Comparison of ENCODE assay signal across 1 mouse cellular context in the genomic region with DNA sequence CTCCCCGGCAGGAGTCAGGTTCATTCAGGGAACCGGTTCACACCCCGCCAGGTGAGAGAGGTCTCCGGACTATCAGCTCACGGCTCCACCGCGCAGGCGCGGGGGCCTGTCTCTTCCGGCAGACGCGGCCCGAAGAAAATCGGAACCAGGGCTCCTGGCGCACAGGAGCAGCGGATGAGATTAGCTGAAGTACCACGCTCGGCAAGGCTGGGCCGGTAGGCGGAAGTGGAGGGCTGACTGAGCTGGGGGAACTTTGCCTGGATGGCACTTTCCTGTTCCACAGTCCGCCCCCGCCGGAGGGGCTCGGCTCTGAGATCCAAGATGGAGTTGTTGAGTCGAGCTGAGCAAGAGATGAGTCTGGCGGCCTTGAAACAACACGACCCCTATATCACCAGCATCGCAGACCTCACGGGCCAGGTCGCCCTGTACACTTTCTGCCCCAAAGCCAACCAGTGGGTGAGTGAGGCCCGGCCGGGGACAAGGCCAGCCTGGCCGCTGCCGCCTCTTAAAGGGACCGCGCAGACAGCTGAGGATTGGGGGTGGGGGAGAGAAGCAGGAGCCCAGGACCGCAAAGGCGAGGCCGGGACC.
TF ChIP-seq lines count a peak whose summit lies in the region.

A gene (plus strand): TSS at position 175 of the 588 bp plus-strand sequence.

TF ChIP-seq in MEL, 35 proteins besides CTCF, POLR2A, EP300 and RAD21 (continued from another document):
- TF ChIP-seq CHD2 (IDR thresholded peaks at IDR 0.05; ENCODE audit: low read length) (no peak; the same call in 1 of the 2 replicates), ELF1 (IDR thresholded peaks at IDR 0.05; ENCODE audit: low read depth, low read length) (peak; percentile 97), JUND (IDR thresholded peaks at IDR 0.05; ENCODE audit: low read depth, low read length) (no peak), NRF1 (IDR thresholded peaks at IDR 0.05; ENCODE audit: insufficient read depth, low read depth, low read length, poor library complexity, severe bottlenecking) (peak; percentile 97), POLR2AphosphoS5 (IDR thresholded peaks at IDR 0.05; ENCODE audit: borderline replicate concordance, low read depth, low read length) (no peak), MEF2A (IDR thresholded peaks at IDR 0.05; ENCODE audit: extremely low read depth, insufficient replicate concordance, low read depth, low read length, poor library complexity, severe bottlenecking) (peak; percentile 76), TCF12 (IDR thresholded peaks at IDR 0.05; ENCODE audit: low read depth, low read length) (peak; percentile 81), MYB (IDR thresholded peaks at IDR 0.05; ENCODE audit: low read depth, low read length) (peak; percentile 30; the same call in 1 of the 2 replicates), RCOR1 (IDR thresholded peaks at IDR 0.05; ENCODE audit: low read depth, low read length) (peak; percentile 72), GABPA (IDR thresholded peaks at IDR 0.05; ENCODE audit: low read depth, low read length) (peak; percentile 47; the same call in 1 of the 2 replicates), MYC (IDR thresholded peaks at IDR 0.05; ENCODE audit: low read depth, low read length) (0 out of 2 replicates have a peak, but pooled peaks have one; percentile 41), USF2 (IDR thresholded peaks at IDR 0.05; ENCODE audit: borderline replicate concordance in 1 of 2, insufficient read depth in 1 of 2, low read depth in 1 of 2, low read length in 2 of 2) (no peak)
